Mouse (Mus musculus): Measurements from ENCODE around the gene Adh7.

The Adh7 gene

GRCm38 (mm10) chr3:138251156-138251555 is 33.6 kb downstream of the Adh7 start:
- no peak for DNase-seq (ENCODE audit: low read depth in 1 of 2, low spot score in 2 of 2)

- no peak for DNase-seq (ENCODE audit: low read depth in 1 of 2, low spot score in 2 of 2)
These were observed 36.6 kb downstream of the Adh7 start for GRCm38 (mm10) chr3:138254205-138254604.

- no peak for DNase-seq (ENCODE audit: low read depth in 1 of 2, low spot score in 2 of 2)
These were observed 37.8 kb downstream of the Adh7 start for GRCm38 (mm10) chr3:138255366-138255765.

GRCm38 (mm10) chr3:138255780-138256550 is 38.4 kb downstream of the Adh7 start:
- no peak for DNase-seq (ENCODE audit: low read depth in 1 of 2, low spot score in 2 of 2)

GRCm38 (mm10) chr3:138260721-138261669 is 43.4 kb downstream of the Adh7 start, which contains the start of gene Adh1:
Gene Adh1, plus strand, starts transcription at chr3:138260991.
- DNase-seq (ENCODE audit: low read depth in 1 of 2, low spot score in 2 of 2) = no peak

GRCm38 (mm10) chr3:138262568-138262967 is 45.0 kb downstream of the Adh7 start:
- no peak for DNase-seq (ENCODE audit: low read depth in 1 of 2, low spot score in 2 of 2)

- DNase-seq (ENCODE audit: low read depth in 1 of 2, low spot score in 2 of 2) = no peak
These were observed 45.8 kb downstream of the Adh7 start for GRCm38 (mm10) chr3:138263154-138263930.

- DNase-seq (ENCODE audit: low read depth in 1 of 2, low spot score in 2 of 2) = no peak
These were observed 47.1 kb downstream of the Adh7 start for GRCm38 (mm10) chr3:138264648-138265047.

GRCm38 (mm10) chr3:138270507-138270906 is 52.9 kb downstream of the Adh7 start:
- no peak for DNase-seq (ENCODE audit: low read depth in 1 of 2, low spot score in 2 of 2)

- no peak for DNase-seq (ENCODE audit: low read depth in 1 of 2, low spot score in 2 of 2)
These were observed 53.7 kb downstream of the Adh7 start for GRCm38 (mm10) chr3:138271297-138271696.

- DNase-seq (ENCODE audit: low read depth in 1 of 2, low spot score in 2 of 2) = no peak
These were observed 55.5 kb downstream of the Adh7 start for GRCm38 (mm10) chr3:138273080-138273479.

- DNase-seq (ENCODE audit: low read depth in 1 of 2, low spot score in 2 of 2) = no peak
These were observed 57.5 kb downstream of the Adh7 start for GRCm38 (mm10) chr3:138275100-138275499.

- no peak for DNase-seq (ENCODE audit: low read depth in 1 of 2, low spot score in 2 of 2)
These were observed 65.0 kb downstream of the Adh7 start for GRCm38 (mm10) chr3:138282556-138282955.
